Comparison of ENCODE assay signal across 17 mouse cellular contexts in genomic region chr2:19060218-19060915, GRCm38 (mm10).
A peak's percentile ranks its signal among the peaks of the same experiment; 100 is the strongest.
DNase-seq lines count a peak whose midpoint lies in the region; ATAC-seq and TF ChIP-seq lines count a peak whose summit lies in the region.
"Had no signal": no experiment of that assay in that cellular context is flagged by ENCODE, and none has a peak within 500 bp of the region (broad histone marks: within the 10 kb centered on the region; RNA-seq: fewer than 3 reads in every experiment).

No protein-coding gene starts in this region.

- no peaks in the 10 kb centered on the region for H3K9me3 ChIP-seq in intestine, embryonic 15.5 days
- H3K9me3 ChIP-seq in intestine, postnatal 0 days (ENCODE audit: control insufficient read depth) = no peaks in the 10 kb centered on the region
- no peaks in the 10 kb centered on the region for H3K9me3 ChIP-seq in neural tube, embryonic 13.5 days
- H3K9me3 ChIP-seq in embryonic facial prominence, embryonic 10.5 days = no peaks in the 10 kb centered on the region
- H3K9me3 ChIP-seq: embryonic facial prominence, embryonic 12.5 days; heart, embryonic 12.5 days; limb, embryonic 12.5 days; liver, embryonic 15.5 days; midbrain, embryonic 12.5 days had no signal

- 0 out of 2 replicates have a peak, but pooled peaks have one; percentile 24 for ATAC-seq in intestine, embryonic 15.5 days
- ATAC-seq in intestine, postnatal 0 days = no peak
- ATAC-seq in neural tube, embryonic 13.5 days (ENCODE audit: low read depth) = peak; percentile 72
- ATAC-seq in monocyte, adult 5-6 weeks (replicated peaks; ENCODE audit: insufficient number of reproducible peaks, low FRiP score, low TSS enrichment, poor library complexity, severe bottlenecking) = no peak

- H3K4me2 ChIP-seq in intestine, embryonic 15.5 days (replicated peaks) = no peak overlapping the region
- no peak overlapping the region for H3K4me2 ChIP-seq in intestine, postnatal 0 days (replicated peaks; ENCODE audit: low read depth)
- H3K4me2 ChIP-seq in neural tube, embryonic 13.5 days = no peak overlapping the region
- H3K4me2 ChIP-seq: embryonic facial prominence, embryonic 12.5 days; heart, embryonic 12.5 days; limb, embryonic 12.5 days; liver, embryonic 15.5 days; midbrain, embryonic 12.5 days had no signal

- no peak overlapping the region for H3K9ac ChIP-seq in intestine, embryonic 15.5 days
- no peak overlapping the region for H3K9ac ChIP-seq in intestine, postnatal 0 days (ENCODE audit: low read depth, low read length)
- H3K9ac ChIP-seq in neural tube, embryonic 13.5 days = no peak overlapping the region
- H3K9ac ChIP-seq: embryonic facial prominence, embryonic 12.5 days; heart, embryonic 12.5 days; limb, embryonic 12.5 days; liver, embryonic 15.5 days; midbrain, embryonic 12.5 days had no signal

- no peak overlapping the region for H3K4me3 ChIP-seq in intestine, embryonic 15.5 days (replicated peaks)
- H3K4me3 ChIP-seq in intestine, postnatal 0 days (ENCODE audit: low read depth, low read length) = no peak overlapping the region
- H3K4me3 ChIP-seq in neural tube, embryonic 13.5 days = no peak overlapping the region
- H3K4me3 ChIP-seq in embryonic facial prominence, embryonic 10.5 days = no peak overlapping the region
- H3K4me3 ChIP-seq: embryonic facial prominence, embryonic 12.5 days; heart, embryonic 12.5 days; limb, embryonic 12.5 days; liver, embryonic 15.5 days; midbrain, embryonic 12.5 days had no signal

- peak; percentile 21 to 36 for DNase-seq in adrenal gland, postnatal 36 days
- DNase-seq in adrenal gland, postnatal 4 days (ENCODE audit: low spot score in 2 of 2) = no peak
- DNase-seq in neural tube, embryonic 10.5 days (ENCODE audit: extremely low spot score, low spot score) = no peak
- no peak for DNase-seq in embryonic facial prominence, embryonic 10.5 days (ENCODE audit: low spot score)
- DNase-seq: cerebellum, postnatal 25 days; gastrocnemius, postnatal 25 days; lung, postnatal 36 days; right cerebral cortex, postnatal 4 days had no signal

- TF ChIP-seq CTCF in intestine, postnatal 0 days (IDR thresholded peaks at IDR 0.05; ENCODE audit: low read depth) = no peak

- H3K4me1 ChIP-seq in intestine, embryonic 15.5 days (replicated peaks) = peaks cover 4% of the 10 kb centered on the region; the same call in 1 of the 2 replicates
- H3K4me1 ChIP-seq in intestine, postnatal 0 days (replicated peaks; ENCODE audit: control insufficient read depth, insufficient read depth, low read length) = no peaks in the 10 kb centered on the region
- H3K4me1 ChIP-seq in neural tube, embryonic 13.5 days (replicated peaks) = peaks cover 7% of the 10 kb centered on the region; the same call in 1 of the 2 replicates
- no peaks in the 10 kb centered on the region for H3K4me1 ChIP-seq in embryonic facial prominence, embryonic 10.5 days
- H3K4me1 ChIP-seq: embryonic facial prominence, embryonic 12.5 days; heart, embryonic 12.5 days; limb, embryonic 12.5 days; midbrain, embryonic 12.5 days had no signal

- no peaks in the 10 kb centered on the region for H3K27me3 ChIP-seq in intestine, embryonic 15.5 days (replicated peaks)
- no peaks in the 10 kb centered on the region for H3K27me3 ChIP-seq in intestine, postnatal 0 days (replicated peaks; ENCODE audit: control insufficient read depth, insufficient read depth, low read length)
- H3K27me3 ChIP-seq in neural tube, embryonic 13.5 days = no peaks in the 10 kb centered on the region
- no peaks in the 10 kb centered on the region for H3K27me3 ChIP-seq in embryonic facial prominence, embryonic 10.5 days (replicated peaks; ENCODE audit: low read depth, poor library complexity, severe bottlenecking)
- H3K27me3 ChIP-seq: embryonic facial prominence, embryonic 12.5 days; heart, embryonic 12.5 days; midbrain, embryonic 12.5 days had no signal

- 59% methylated on average over 9 of the region's 9 CpGs for WGBS in intestine, embryonic 15.5 days
- 48% methylated on average over 9 of the region's 9 CpGs for WGBS in intestine, postnatal 0 days
- 60% methylated on average over 9 of the region's 9 CpGs for WGBS in neural tube, embryonic 13.5 days
- 90% methylated on average over 9 of the region's 9 CpGs for WGBS in embryonic facial prominence, embryonic 10.5 days

- no peaks in the 10 kb centered on the region for H3K36me3 ChIP-seq in intestine, embryonic 15.5 days
- no peaks in the 10 kb centered on the region for H3K36me3 ChIP-seq in intestine, postnatal 0 days (ENCODE audit: control insufficient read depth, insufficient read depth)
- no peaks in the 10 kb centered on the region for H3K36me3 ChIP-seq in neural tube, embryonic 13.5 days
- H3K36me3 ChIP-seq in embryonic facial prominence, embryonic 10.5 days (replicated peaks) = no peaks in the 10 kb centered on the region
- H3K36me3 ChIP-seq: embryonic facial prominence, embryonic 12.5 days; heart, embryonic 12.5 days; limb, embryonic 12.5 days; liver, embryonic 15.5 days; midbrain, embryonic 12.5 days had no signal

- no peak overlapping the region for H3K27ac ChIP-seq in intestine, embryonic 15.5 days
- H3K27ac ChIP-seq in intestine, postnatal 0 days (ENCODE audit: low read depth, low read length) = no peak overlapping the region
- H3K27ac ChIP-seq in neural tube, embryonic 13.5 days (replicated peaks) = no peak overlapping the region
- no peak overlapping the region for H3K27ac ChIP-seq in embryonic facial prominence, embryonic 10.5 days (replicated peaks)
- H3K27ac ChIP-seq: embryonic facial prominence, embryonic 12.5 days; limb, embryonic 12.5 days; liver, embryonic 15.5 days; midbrain, embryonic 12.5 days had no signal

Comparison
In these comparisons a context has a peak if more than half of its experiments do, and no peak if none do; other contexts are left out.
1. DNase-seq: peak in adrenal gland, postnatal 36 days (2 of 2); none in adrenal gland, postnatal 4 days (0 of 2), neural tube, embryonic 10.5 days (single experiment) and embryonic facial prominence, embryonic 10.5 days (single experiment).
2. ATAC-seq: peak in intestine, embryonic 15.5 days (single experiment) and neural tube, embryonic 13.5 days (single experiment); none in intestine, postnatal 0 days (single experiment) and monocyte, adult 5-6 weeks (single experiment).